In genomic region chr14:54817791-54818190, GRCm38 (mm10) we compare ENCODE assay signal across 9 mouse cellular contexts. TPM values are rescaled to one million over a fixed set of nuclear protein-coding genes. Genes with fewer than 3 reads are reported as not detected.
A peak's percentile ranks its signal among the peaks of the same experiment; 100 is the strongest.
DNase-seq lines count a peak whose midpoint lies in the region; ATAC-seq lines count a peak whose summit lies in the region.
"Had no signal": no experiment of that assay in that cellular context is flagged by ENCODE, and none has a peak within 500 bp of the region (broad histone marks: within the 10 kb centered on the region; RNA-seq: fewer than 3 reads in every experiment).

No protein-coding gene starts in this region.

- H3K27ac ChIP-seq in heart, embryonic 12.5 days (ENCODE audit: poor library complexity, severe bottlenecking): no peak overlapping the region
- no peak overlapping the region for H3K27ac ChIP-seq in embryonic facial prominence, embryonic 10.5 days (replicated peaks)
- no peak overlapping the region for H3K27ac ChIP-seq in midbrain, embryonic 11.5 days (ENCODE audit: low read depth, low read length)
- H3K27ac ChIP-seq: limb, embryonic 15.5 days had no signal

- no peak overlapping the region for H3K4me3 ChIP-seq in heart, embryonic 12.5 days
- no peak overlapping the region for H3K4me3 ChIP-seq in embryonic facial prominence, embryonic 10.5 days
- no peak overlapping the region for H3K4me3 ChIP-seq in midbrain, embryonic 11.5 days (ENCODE audit: low read depth, low read length)
- H3K4me3 ChIP-seq: limb, embryonic 15.5 days had no signal

- H3K9me3 ChIP-seq in heart, embryonic 12.5 days (replicated peaks): no peaks in the 10 kb centered on the region
- no peaks in the 10 kb centered on the region for H3K9me3 ChIP-seq in embryonic facial prominence, embryonic 10.5 days
- no peaks in the 10 kb centered on the region for H3K9me3 ChIP-seq in midbrain, embryonic 11.5 days (ENCODE audit: control insufficient read depth, low read length)
- H3K9me3 ChIP-seq: limb, embryonic 15.5 days had no signal

- H3K36me3 ChIP-seq in heart, embryonic 12.5 days: no peaks in the 10 kb centered on the region
- H3K36me3 ChIP-seq in embryonic facial prominence, embryonic 10.5 days (replicated peaks): no peaks in the 10 kb centered on the region
- H3K36me3 ChIP-seq in midbrain, embryonic 11.5 days (ENCODE audit: control insufficient read depth, insufficient read depth, low read length): no peaks in the 10 kb centered on the region
- H3K36me3 ChIP-seq: limb, embryonic 15.5 days had no signal

- no peak overlapping the region for H3K9ac ChIP-seq in heart, embryonic 12.5 days
- H3K9ac ChIP-seq in midbrain, embryonic 11.5 days (ENCODE audit: low read length): no peak overlapping the region
- H3K9ac ChIP-seq: limb, embryonic 15.5 days had no signal

- DNase-seq in heart, adult 8-10 months (ENCODE audit: low spot score): peak; percentile 10
- DNase-seq in A20 (ENCODE audit: low read depth, low spot score): peak; percentile 54
- peak; percentile 65 for DNase-seq in ZHBTc4 (ENCODE audit: low read depth, low spot score)
- DNase-seq in embryonic facial prominence, embryonic 10.5 days (ENCODE audit: low spot score): peak; percentile 21
- peak; percentile 43 to 60 for DNase-seq in layer of hippocampus, postnatal 10 days (ENCODE audit: low spot score in 2 of 2)
- peak; percentile 47 for DNase-seq in thymus, postnatal 25 days
- DNase-seq in midbrain, embryonic 11.5 days (ENCODE audit: low spot score, missing footprints): no peak

- 51% methylated on average over 2 of the region's 2 CpGs for WGBS in heart, embryonic 12.5 days
- WGBS in embryonic facial prominence, embryonic 10.5 days: 48% methylated on average over 2 of the region's 2 CpGs
- 54% methylated on average over 2 of the region's 2 CpGs for WGBS in midbrain, embryonic 11.5 days

- no peak for ATAC-seq in heart, embryonic 12.5 days (ENCODE audit: insufficient number of reproducible peaks, low FRiP score)
- no peak for ATAC-seq in midbrain, embryonic 11.5 days (ENCODE audit: low FRiP score)

- peaks cover 3% of the 10 kb centered on the region; the same call in 1 of the 2 replicates for H3K27me3 ChIP-seq in heart, embryonic 12.5 days (replicated peaks)
- no peaks in the 10 kb centered on the region for H3K27me3 ChIP-seq in embryonic facial prominence, embryonic 10.5 days (replicated peaks; ENCODE audit: low read depth, poor library complexity, severe bottlenecking)
- no peaks in the 10 kb centered on the region for H3K27me3 ChIP-seq in midbrain, embryonic 11.5 days (ENCODE audit: control insufficient read depth, insufficient read depth, low read length)
- H3K27me3 ChIP-seq: limb, embryonic 15.5 days had no signal

- no peaks in the 10 kb centered on the region for H3K4me1 ChIP-seq in heart, embryonic 12.5 days (replicated peaks)
- H3K4me1 ChIP-seq in embryonic facial prominence, embryonic 10.5 days: no peaks in the 10 kb centered on the region
- no peaks in the 10 kb centered on the region for H3K4me1 ChIP-seq in midbrain, embryonic 11.5 days (ENCODE audit: control insufficient read depth, insufficient read depth, low read length)
- H3K4me1 ChIP-seq: limb, embryonic 15.5 days had no signal

- no peak overlapping the region for H3K4me2 ChIP-seq in heart, embryonic 12.5 days
- H3K4me2 ChIP-seq in midbrain, embryonic 11.5 days: no peak overlapping the region
- H3K4me2 ChIP-seq: limb, embryonic 15.5 days had no signal

RNA-seq across cellular contexts. Expression of gene Rnf212b, which starts 3.9 kb away (rescaled TPM):
- total RNA-seq in heart, adult 8-10 months (2022): under 1 TPM in 3 of 4 experiments, not detected in 1; 0.25 to 0.49 (median 0.38) TPM
- not detected in 2 replicates for polyA plus RNA-seq in heart, embryonic 12.5 days (2016; fragmentation: Nextera tagmentation; extraction: Ambion mirVana)
- polyA plus RNA-seq in embryonic facial prominence, embryonic 10.5 days (2016; fragmentation: Nextera tagmentation; extraction: Ambion mirVana): not detected in 2 replicates
- total RNA-seq in layer of hippocampus, postnatal 10 days (2021): not detected
- not detected in 2 replicates for polyA plus RNA-seq in midbrain, embryonic 11.5 days (2014; fragmentation: Nextera tagmentation; extraction: Ambion mirVana)
- polyA plus RNA-seq: limb, embryonic 15.5 days had no signal

RNA-seq across cellular contexts. Expression of gene Slc7a8, which starts 36.0 kb away (rescaled TPM):
- 1 to 10 TPM; 1.5 to 2.3 (median 2.0) TPM for total RNA-seq in heart, adult 8-10 months (2022)
- 4.4 and 4.7 TPM in 2 replicates for polyA plus RNA-seq in heart, embryonic 12.5 days (2016; fragmentation: Nextera tagmentation; extraction: Ambion mirVana)
- 1.3 and 1.6 TPM in 2 replicates for polyA plus RNA-seq in embryonic facial prominence, embryonic 10.5 days (2016; fragmentation: Nextera tagmentation; extraction: Ambion mirVana)
- 10 to 100 TPM; 63.7 to 66.3 TPM for total RNA-seq in layer of hippocampus, postnatal 10 days (2021)
- 2.8 and 3.0 TPM in 2 replicates for polyA plus RNA-seq in midbrain, embryonic 11.5 days (2014; fragmentation: Nextera tagmentation; extraction: Ambion mirVana)

RNA-seq across cellular contexts. Expression of gene Homez, which starts 53.0 kb away (rescaled TPM):
- total RNA-seq in heart, adult 8-10 months (2022): 1 to 10 TPM; 6.4 to 9.8 (median 7.5) TPM
- polyA plus RNA-seq in heart, embryonic 12.5 days (2016; fragmentation: Nextera tagmentation; extraction: Ambion mirVana): 7.4 and 10.4 TPM in 2 replicates
- 20.3 and 22.1 TPM in 2 replicates for polyA plus RNA-seq in embryonic facial prominence, embryonic 10.5 days (2016; fragmentation: Nextera tagmentation; extraction: Ambion mirVana)
- 10 to 100 TPM; 16.6 to 16.8 TPM for total RNA-seq in layer of hippocampus, postnatal 10 days (2021)
- 13.2 and 19.9 TPM in 2 replicates for polyA plus RNA-seq in midbrain, embryonic 11.5 days (2014; fragmentation: Nextera tagmentation; extraction: Ambion mirVana)

RNA-seq across cellular contexts. Expression of gene Ppp1r3e, which starts 59.6 kb away (rescaled TPM):
- 1 to 10 TPM; 2.9 to 4.2 (median 3.3) TPM for total RNA-seq in heart, adult 8-10 months (2022)
- 0.62 and 0.79 TPM in 2 replicates for polyA plus RNA-seq in heart, embryonic 12.5 days (2016; fragmentation: Nextera tagmentation; extraction: Ambion mirVana)
- polyA plus RNA-seq in embryonic facial prominence, embryonic 10.5 days (2016; fragmentation: Nextera tagmentation; extraction: Ambion mirVana): 0.56 and 0.60 TPM in 2 replicates
- total RNA-seq in layer of hippocampus, postnatal 10 days (2021): 10 to 100 TPM; 36.7 to 40.0 TPM
- 0.23 and 0.68 TPM in 2 replicates for polyA plus RNA-seq in midbrain, embryonic 11.5 days (2014; fragmentation: Nextera tagmentation; extraction: Ambion mirVana)
